Mouse (Mus musculus) cerebellum, postnatal 25 days (tissue): Measurements from ENCODE around the gene Mat2b.

Source experiments
- DNase-seq, 2 experiments: peaks; one replicate each; pipeline ENCODE4 v3.0.0; 2021; ENCODE audit warnings: mixed read lengths in 2 of 2

The Mat2b gene

DNA sequence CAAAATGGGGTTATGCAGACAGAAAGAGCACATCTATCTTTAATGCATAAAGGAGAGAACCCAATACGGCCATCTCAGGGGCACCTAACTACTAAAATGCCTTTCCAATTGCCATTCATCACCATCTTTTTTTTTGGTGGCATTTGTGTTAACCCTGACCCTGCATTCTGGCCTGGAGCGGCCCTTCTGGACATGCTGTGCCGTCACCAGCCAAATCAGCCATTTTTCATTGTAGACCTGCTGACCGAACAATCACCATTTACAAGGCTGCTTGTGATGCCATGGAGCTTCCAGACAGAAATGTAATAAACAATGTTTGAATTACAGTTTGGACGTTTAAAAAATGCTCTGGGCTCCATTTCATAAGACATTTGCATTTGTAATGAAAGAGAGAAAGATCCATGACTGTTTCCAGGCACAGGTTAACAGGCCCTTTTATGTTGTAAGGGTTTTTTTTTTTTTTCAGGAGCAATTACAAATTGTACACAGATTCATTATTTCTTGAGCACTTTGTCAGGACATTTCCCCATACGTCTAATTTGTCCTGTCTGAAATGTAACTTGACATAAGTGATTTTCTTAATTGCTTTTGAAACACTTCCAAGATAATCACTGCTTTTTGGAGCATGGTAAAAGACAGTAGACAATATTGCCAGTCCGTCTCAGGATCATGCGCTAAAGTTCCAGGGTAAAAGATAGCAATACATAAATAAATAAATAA lies 45.1 kb downstream of the Mat2b start:
- peak in 1 of 2 experiments; percentile 4 for DNase-seq

DNA sequence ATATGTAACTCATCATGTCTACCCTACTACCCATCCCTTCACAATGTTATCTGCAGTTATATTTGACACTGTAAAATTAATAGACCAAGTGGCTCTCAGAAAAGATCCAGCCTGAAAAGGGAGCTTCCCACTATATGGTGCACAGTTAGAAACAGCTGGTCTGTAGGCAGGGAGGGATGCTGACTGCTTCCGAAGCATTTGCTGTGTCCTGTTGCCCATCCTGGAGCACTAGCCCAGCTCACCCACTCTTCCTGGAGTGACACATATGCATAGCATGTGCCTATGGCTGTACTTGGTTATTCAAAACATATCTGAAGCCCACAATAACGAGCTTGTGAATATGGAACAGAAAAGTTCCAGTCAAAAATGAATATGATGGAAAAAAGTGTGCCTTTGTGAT lies 47.8 kb downstream of the Mat2b start:
- no peak for DNase-seq
